Mouse (Mus musculus): Measurements from ENCODE around the gene Cnot11.

The Cnot11 gene

GRCm38 (mm10) chr1:39535515-39536311 is 921 bp downstream of the Cnot11 start:
- DNase-seq (ENCODE audit: low spot score in 2 of 2) = peak; percentile 97 to 99

- no peak for DNase-seq (ENCODE audit: low spot score in 2 of 2)
Observed at GRCm38 (mm10) chr1:39536701-39537100, 1.9 kb downstream of the Cnot11 start.

- DNase-seq (ENCODE audit: low spot score in 2 of 2) = no peak
Observed at GRCm38 (mm10) chr1:39537631-39538380, 3.0 kb downstream of the Cnot11 start.

- DNase-seq (ENCODE audit: low spot score in 2 of 2) = no peak
Observed at GRCm38 (mm10) chr1:39540592-39540991, 5.8 kb downstream of the Cnot11 start.

DNA sequence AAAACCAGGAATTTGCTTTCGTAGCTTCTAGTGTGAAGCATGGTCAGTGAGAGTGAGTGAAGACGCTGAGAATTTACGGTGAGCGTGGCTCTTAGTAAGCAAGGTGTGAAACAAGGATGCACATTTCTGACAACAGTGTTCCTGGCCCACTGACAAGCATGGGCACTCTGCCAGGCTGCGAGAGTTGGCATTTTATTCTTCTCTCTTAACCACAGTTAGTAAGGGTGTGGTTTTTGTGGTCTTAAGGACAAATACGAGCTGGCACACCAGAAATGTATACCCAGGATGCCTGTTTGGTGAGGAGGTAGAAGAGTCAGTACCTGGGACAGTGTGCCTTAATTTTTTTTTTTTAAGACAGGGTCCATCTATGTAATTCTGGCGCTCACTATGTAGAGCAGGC is 10.8 kb downstream of the Cnot11 start:
- DNase-seq (ENCODE audit: low spot score in 2 of 2) = no peak

- DNase-seq (ENCODE audit: low spot score in 2 of 2) = no peak
Observed at GRCm38 (mm10) chr1:39546160-39546866, 11.5 kb downstream of the Cnot11 start.

DNA sequence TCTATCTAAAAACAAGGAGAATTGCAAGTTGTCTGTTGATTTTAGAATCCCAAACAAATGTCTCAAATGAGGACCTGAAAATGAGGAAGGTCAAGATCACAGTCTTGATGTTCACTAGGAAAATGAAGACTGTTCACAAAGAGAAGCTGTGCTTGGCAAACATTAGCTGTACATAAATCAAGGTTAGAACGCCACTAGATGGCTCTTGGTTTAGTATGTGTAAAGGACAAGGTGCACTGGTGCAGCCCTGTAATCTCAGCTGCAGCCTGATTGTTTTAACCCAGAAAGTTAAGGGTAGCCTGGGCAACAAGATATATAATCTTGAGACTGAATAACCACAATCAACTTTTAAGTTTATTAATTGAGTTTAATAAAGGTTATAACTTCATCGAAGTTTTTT is 12.4 kb downstream of the Cnot11 start:
- DNase-seq (ENCODE audit: low spot score in 2 of 2) = no peak

GRCm38 (mm10) chr1:39549831-39550230 is 15.0 kb downstream of the Cnot11 start:
- DNase-seq (ENCODE audit: low spot score in 2 of 2) = no peak

DNA sequence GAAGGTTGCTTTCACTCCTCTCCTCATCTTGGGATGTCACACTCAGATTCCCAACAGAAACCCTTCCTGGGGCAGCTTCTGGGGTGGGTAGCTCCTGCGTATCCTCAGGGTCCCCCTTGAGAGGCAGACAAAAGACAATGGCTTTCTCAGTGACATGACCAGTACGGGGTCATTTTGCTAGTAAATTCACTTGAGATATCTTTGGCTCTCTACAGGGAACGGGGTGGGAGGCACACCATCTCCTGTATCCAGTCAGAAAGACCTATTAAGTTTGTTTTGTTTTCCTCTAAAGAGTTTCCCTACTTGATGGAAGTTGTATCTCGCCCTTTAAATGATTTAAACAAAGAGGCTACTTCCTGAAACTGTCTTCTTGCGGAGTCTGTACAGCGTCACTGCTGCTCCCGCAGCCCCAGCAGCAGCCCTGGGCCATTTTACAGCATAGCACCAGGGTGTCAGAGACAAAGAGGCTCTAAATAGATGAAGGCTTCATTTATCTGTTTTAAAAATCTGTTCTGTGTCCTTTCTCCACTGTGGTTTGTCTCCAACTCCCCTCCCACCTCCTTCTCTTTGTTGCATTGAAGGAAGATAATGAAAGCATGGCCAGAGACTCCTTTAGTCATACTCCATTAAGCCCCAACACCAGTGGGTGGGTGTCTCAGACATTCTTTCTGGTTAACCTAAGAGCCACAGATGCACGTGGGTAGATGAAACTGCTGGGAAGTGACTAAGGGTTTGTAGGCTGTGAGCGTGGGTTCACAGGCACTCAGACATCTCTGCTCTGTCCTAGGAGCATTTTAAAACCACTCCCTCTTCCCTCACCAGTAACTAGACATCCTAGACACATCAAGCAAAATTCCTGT is 21.0 kb downstream of the Cnot11 start:
- no peak for DNase-seq (ENCODE audit: low spot score in 2 of 2)

DNA sequence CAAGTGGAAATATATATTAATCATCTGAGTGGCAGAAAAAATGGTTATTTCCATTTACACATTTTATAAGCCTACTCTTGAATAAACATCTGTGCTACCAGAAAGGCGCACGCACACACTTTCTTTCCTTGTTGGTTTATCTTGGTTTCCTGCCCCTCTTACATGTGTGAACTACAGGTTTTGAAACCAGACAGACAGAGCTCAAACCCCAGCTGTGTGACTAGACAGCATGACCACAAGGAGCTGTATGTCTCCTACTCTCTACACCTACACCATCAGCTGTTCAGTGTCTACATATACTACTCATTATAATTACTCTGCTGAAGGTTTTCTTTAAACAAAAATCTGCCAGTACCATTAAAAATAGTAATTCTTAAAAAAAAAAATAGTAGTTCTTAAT is 24.2 kb downstream of the Cnot11 start:
- DNase-seq (ENCODE audit: low spot score in 2 of 2) = no peak

- DNase-seq (ENCODE audit: low spot score in 2 of 2) = no peak
Observed at GRCm38 (mm10) chr1:39561920-39562319, 27.1 kb downstream of the Cnot11 start.

GRCm38 (mm10) chr1:39563161-39563560 is 28.4 kb downstream of the Cnot11 start:
- no peak for DNase-seq (ENCODE audit: low spot score in 2 of 2)

GRCm38 (mm10) chr1:39564603-39565002 is 29.8 kb downstream of the Cnot11 start:
- no peak for DNase-seq (ENCODE audit: low spot score in 2 of 2)

- DNase-seq (ENCODE audit: low spot score in 2 of 2) = no peak
Observed at GRCm38 (mm10) chr1:39568079-39568478, 33.3 kb downstream of the Cnot11 start.

DNA sequence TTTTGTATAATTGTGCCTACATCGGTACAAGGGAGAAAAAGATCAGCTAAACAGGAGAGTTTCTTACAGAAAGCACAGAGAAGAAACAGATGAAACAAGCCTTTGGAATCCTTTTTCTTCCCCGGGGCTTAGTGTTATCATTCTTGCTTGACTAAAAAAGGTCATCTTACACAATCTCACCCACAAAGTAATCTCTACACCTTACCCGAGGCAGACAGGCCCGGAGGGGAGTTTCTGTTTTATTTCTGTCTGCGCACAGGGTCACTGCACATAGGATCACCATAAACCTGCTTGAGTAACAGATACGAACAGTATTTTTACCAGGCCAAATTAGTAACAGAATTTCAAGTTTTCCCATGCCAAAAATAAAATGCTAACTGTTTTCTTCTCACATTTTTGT is 36.9 kb downstream of the Cnot11 start:
- no peak for DNase-seq (ENCODE audit: low spot score in 2 of 2)

DNA sequence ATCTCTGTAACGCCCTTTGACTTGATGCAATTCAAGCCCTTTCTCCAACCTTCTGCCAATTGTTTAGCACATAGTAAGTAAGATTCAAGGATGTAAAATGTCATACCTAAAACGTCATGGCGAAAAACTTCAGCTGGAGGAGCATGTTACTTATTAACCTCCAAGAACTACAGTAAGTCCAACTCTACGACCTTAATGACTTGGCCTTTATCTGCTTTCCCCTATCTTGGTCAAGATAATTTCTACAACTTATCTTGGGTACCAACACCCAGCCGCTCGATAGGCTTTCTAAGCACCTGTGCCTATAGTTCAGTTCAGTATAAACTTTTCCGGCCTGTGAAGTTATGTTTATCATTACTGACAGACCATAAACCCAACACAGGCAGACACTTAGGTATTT is 39.1 kb downstream of the Cnot11 start:
- no peak for DNase-seq (ENCODE audit: low spot score in 2 of 2)

GRCm38 (mm10) chr1:39575778-39576375 is 41.1 kb downstream of the Cnot11 start:
- DNase-seq (ENCODE audit: low spot score in 2 of 2) = no peak

DNA sequence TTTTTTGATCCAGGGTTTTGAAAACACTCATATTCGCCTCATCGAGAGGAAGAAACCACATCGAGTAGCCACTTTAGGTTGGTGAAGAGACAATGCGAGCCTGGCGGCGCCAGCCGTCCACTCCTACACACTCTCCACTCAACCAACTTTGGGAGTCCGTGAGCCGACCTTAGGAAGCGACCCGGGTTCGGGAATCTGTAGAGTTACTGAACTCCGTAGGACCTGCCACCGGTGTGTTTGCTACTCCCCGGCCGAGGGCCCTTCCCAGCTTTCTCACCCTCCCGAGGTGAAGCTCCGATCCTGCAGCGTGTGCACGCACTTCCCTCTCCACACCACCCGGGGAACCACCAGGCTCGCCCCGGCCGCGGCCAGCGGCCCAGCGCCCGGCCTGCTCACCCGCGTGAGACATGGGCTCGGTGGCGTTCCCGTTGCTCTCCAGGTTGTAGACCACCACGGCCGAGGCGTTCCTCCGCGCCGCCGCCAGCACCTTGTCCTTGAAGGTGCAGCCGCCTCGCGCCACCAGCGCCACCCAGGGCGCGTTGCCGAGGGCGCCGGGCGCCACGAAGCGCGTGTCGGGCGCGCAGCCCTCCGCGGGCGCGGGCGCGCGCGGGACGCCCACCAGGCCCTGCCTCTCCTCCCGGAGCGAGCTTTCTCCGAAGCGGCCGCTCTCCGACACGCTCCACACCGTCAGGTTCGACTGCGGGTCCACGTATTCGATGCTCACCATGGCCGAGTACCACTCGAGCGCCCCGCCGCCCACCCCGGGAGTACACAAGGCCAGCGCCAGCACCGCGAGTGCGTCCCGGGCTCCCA is 41.8 kb downstream of the Cnot11 start:
- DNase-seq (ENCODE audit: low spot score in 2 of 2) = peak; percentile 44 to 81

DNA sequence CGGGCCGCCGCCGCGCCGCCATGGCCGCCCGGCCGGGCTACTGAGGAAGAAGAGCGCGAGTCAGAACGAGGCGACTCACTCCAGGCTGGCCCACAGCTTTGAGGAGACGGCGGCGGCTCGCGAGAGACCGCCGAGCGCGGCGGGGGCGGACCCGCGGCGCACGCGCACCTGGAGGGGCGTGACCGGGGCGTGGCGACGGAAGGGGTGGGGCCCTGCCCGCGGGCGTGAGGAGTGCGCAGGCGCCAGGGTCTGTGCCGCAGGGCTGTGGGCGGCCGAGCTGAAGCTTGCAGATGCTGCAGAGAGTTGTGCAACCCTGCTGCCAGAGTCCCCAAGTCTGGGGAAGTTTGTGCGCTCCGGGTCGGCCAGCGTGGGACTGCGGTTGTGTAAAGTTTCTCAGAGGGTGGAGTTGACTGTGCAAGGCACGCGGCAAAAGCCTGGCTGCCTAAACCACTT is 42.5 kb downstream of the Cnot11 start, which contains the start of gene Rnf149:
TSS of gene Rnf149 (minus strand) at position 153 of the 453 bp plus-strand sequence.
- DNase-seq (ENCODE audit: low spot score in 2 of 2) = peak; percentile 97 to 99

DNA sequence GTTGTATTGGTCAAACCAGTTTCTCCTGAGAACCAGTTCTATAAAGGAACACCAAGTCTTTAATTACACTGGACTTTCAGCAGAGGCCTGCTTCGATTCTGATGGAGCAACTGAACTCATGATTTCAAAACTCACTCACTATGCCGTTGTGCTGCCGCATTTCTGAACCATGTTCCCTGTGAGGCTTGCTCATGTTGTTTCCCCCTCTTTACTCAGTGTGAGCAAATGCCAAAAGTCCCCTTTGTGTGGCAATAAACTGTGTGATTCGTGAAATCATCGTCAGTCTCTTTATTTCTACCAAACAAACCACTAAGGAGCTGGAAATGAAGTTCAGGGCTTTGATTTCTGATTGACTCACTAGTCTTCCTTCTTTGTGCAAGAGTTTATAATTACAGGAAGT is 43.7 kb downstream of the Cnot11 start:
- no peak for DNase-seq (ENCODE audit: low spot score in 2 of 2)
